Mouse (Mus musculus) spleen, embryonic (tissue): ENCODE results near the gene Efcab5.

ENCODE experiments used
- CTCF ChIA-PET: fragments of 350-600 bp; sonication (Branson Sonifier 250); formaldehyde crosslinking; loops from one replicate; lab custom pipeline; 2022; lab: Charles Lee

Gene Efcab5

GRCm38 (mm10) chr11:77188868-77189267 is at the start of gene Efcab5:
Gene Efcab5, minus strand, starts transcription at chr11:77188968.
- CTCF ChIA-PET = no interaction called here

- CTCF ChIA-PET = no interaction called here
Measured at GRCm38 (mm10) chr11:77235267-77235666, 46.5 kb upstream of the Efcab5 start.

GRCm38 (mm10) chr11:77231514-77231913 is 42.7 kb upstream of the Efcab5 start:
- CTCF ChIA-PET = no interaction called here

- CTCF ChIA-PET = no interaction called here
Measured at GRCm38 (mm10) chr11:77230765-77231164, 42.0 kb upstream of the Efcab5 start.

- CTCF ChIA-PET = no interaction called here
Measured at GRCm38 (mm10) chr11:77216761-77217130, 28.0 kb upstream of the Efcab5 start.

GRCm38 (mm10) chr11:77215951-77216760 is 27.4 kb upstream of the Efcab5 start, which contains the start of gene Ssh2:
Gene Ssh2, plus strand, starts transcription at chr11:77216287.
- CTCF ChIA-PET = no interaction called here

GRCm38 (mm10) chr11:77215483-77215882 is 26.7 kb upstream of the Efcab5 start:
- CTCF ChIA-PET = interaction anchor here (0.6 kb wide), 1 partner anchor 69 kb away, joined by 10 read pairs; no protein-coding TSS in a partner anchor

GRCm38 (mm10) chr11:77214755-77215154 is 26.0 kb upstream of the Efcab5 start:
- CTCF ChIA-PET = interaction anchor here (1.2 kb wide), 1 partner anchor 22 kb away, joined by 3 read pairs; no protein-coding TSS in a partner anchor

GRCm38 (mm10) chr11:77214142-77214692 is 25.4 kb upstream of the Efcab5 start:
- CTCF ChIA-PET = interaction anchor here (1.2 kb wide), 1 partner anchor 22 kb away, joined by 3 read pairs; no protein-coding TSS in a partner anchor

GRCm38 (mm10) chr11:77200703-77201102 is 11.9 kb upstream of the Efcab5 start:
- CTCF ChIA-PET = interaction anchor here (1.1 kb wide), 1 partner anchor 108 kb away, joined by 3 read pairs; no protein-coding TSS in a partner anchor

- CTCF ChIA-PET = interaction anchor here (1.1 kb wide), 1 partner anchor 109 kb away, joined by 3 read pairs; no protein-coding TSS in a partner anchor
Measured at GRCm38 (mm10) chr11:77199636-77200035, 10.9 kb upstream of the Efcab5 start.

- CTCF ChIA-PET = interaction anchor here (0.6 kb wide), 1 partner anchor 51 kb away, joined by 6 read pairs; no protein-coding TSS in a partner anchor
Measured at GRCm38 (mm10) chr11:77196181-77197143, 7.7 kb upstream of the Efcab5 start.

- CTCF ChIA-PET = no interaction called here
Measured at GRCm38 (mm10) chr11:77195360-77196109, 6.8 kb upstream of the Efcab5 start.

GRCm38 (mm10) chr11:77194762-77195161 is 6.0 kb upstream of the Efcab5 start:
- CTCF ChIA-PET = no interaction called here

- CTCF ChIA-PET = interaction anchor here (0.7 kb wide), 1 partner anchor 15 kb away, joined by 10 read pairs; no protein-coding TSS in a partner anchor
Measured at GRCm38 (mm10) chr11:77193941-77194553, 5.3 kb upstream of the Efcab5 start.

- CTCF ChIA-PET = interaction anchor here (0.7 kb wide), 1 partner anchor 14 kb away, joined by 10 read pairs; no protein-coding TSS in a partner anchor
Measured at GRCm38 (mm10) chr11:77193410-77193809, 4.6 kb upstream of the Efcab5 start.

GRCm38 (mm10) chr11:77184926-77185325 is 3.8 kb downstream of the Efcab5 start:
- CTCF ChIA-PET = no interaction called here

- CTCF ChIA-PET = interaction anchor here (0.6 kb wide), 1 partner anchor 945 kb away, joined by 7 read pairs; no protein-coding TSS in a partner anchor
Measured at GRCm38 (mm10) chr11:77182616-77183015, 6.2 kb downstream of the Efcab5 start.

- CTCF ChIA-PET = interaction anchor here (0.6 kb wide), 1 partner anchor 945 kb away, joined by 7 read pairs; no protein-coding TSS in a partner anchor
Measured at GRCm38 (mm10) chr11:77182041-77182440, 6.7 kb downstream of the Efcab5 start.

GRCm38 (mm10) chr11:77181528-77181927 is 7.2 kb downstream of the Efcab5 start:
- CTCF ChIA-PET = no interaction called here
